Mouse (Mus musculus) heart, postnatal 25 days (tissue): ENCODE results near the gene Sdhaf2. TPM values are rescaled to one million over a fixed set of nuclear protein-coding genes. Genes with fewer than 3 reads are reported as not detected.
A peak's percentile ranks its signal among the peaks of the same experiment; 100 is the strongest.
"Not testable (repeated sequence)": the region's sequence is repeated elsewhere in the genome, so short reads cannot be mapped to it uniquely, and the experiment has no call there.

Experiments used
- DNase-seq: peaks from one replicate; pipeline ENCODE4 v3.0.0; 2022; ENCODE audit warnings: low spot score
- intact Hi-C: fragments of 180-260 bp; cut with DNase I; formaldehyde crosslinking; loops from one replicate; pipeline ENCODE4 v1.15.1; 2025
- total RNA-seq, 2 experiments: library from RNA; stranded (reverse); gene quantifications; 2 replicates each; pipeline ENCODE4 v1.2.3; 2021

Gene Sdhaf2
- 10 to 100 TPM; 71.6 to 72.2 TPM for total RNA-seq

- intact Hi-C loops, result loop anchor here (2.0 kb wide), 1 partner anchor 29 kb away; no protein-coding TSS in a partner anchor
- no peak for DNase-seq
Observed at GRCm38 (mm10) chr19:10525910-10526309, at the start of gene Sdhaf2. Gene Sdhaf2, minus strand, starts transcription at chr19:10526142.

- intact Hi-C loops, result no loop called here
- DNase-seq, result no peak
Observed at GRCm38 (mm10) chr19:10569627-10570026, 43.7 kb upstream of the Sdhaf2 start.

GRCm38 (mm10) chr19:10565217-10565616 lies 39.3 kb upstream of the Sdhaf2 start:
- no peak for DNase-seq
- intact Hi-C loops, result no loop called here

GRCm38 (mm10) chr19:10564278-10564677 lies 38.3 kb upstream of the Sdhaf2 start:
- no peak for DNase-seq
- intact Hi-C loops, result no loop called here

GRCm38 (mm10) chr19:10562351-10562750 lies 36.4 kb upstream of the Sdhaf2 start:
- DNase-seq, result no peak
- intact Hi-C loops, result no loop called here

- peak; percentile 46 for DNase-seq
- intact Hi-C loops, result no loop called here
Observed at GRCm38 (mm10) chr19:10561558-10562314, 35.8 kb upstream of the Sdhaf2 start.

GRCm38 (mm10) chr19:10560108-10560507 lies 34.2 kb upstream of the Sdhaf2 start:
- DNase-seq, result no peak
- intact Hi-C loops, result no loop called here

GRCm38 (mm10) chr19:10557837-10558375 lies 32.0 kb upstream of the Sdhaf2 start:
- intact Hi-C loops, result loop anchor here (2.0 kb wide), 1 partner anchor 47 kb away; the partner anchor contains the start of genes Ddb1 and Tkfc

GRCm38 (mm10) chr19:10557430-10557829 lies 31.5 kb upstream of the Sdhaf2 start:
- no peak for DNase-seq
- intact Hi-C loops, result loop anchor here (2.0 kb wide), 1 partner anchor 47 kb away; the partner anchor contains the start of genes Ddb1 and Tkfc

More at GRCm38 (mm10) chr19:10557837-10558375, 32.0 kb upstream of the Sdhaf2 start:
- DNase-seq, result not testable (repeated sequence)

- DNase-seq, result no peak
- intact Hi-C loops, result loop anchor here (2.0 kb wide), 1 partner anchor 48 kb away; the partner anchor contains the start of genes Ddb1 and Tkfc
Observed at GRCm38 (mm10) chr19:10557001-10557400, 31.1 kb upstream of the Sdhaf2 start.

GRCm38 (mm10) chr19:10555624-10556510 lies 29.9 kb upstream of the Sdhaf2 start, which contains the start of gene Tmem216:
Gene Tmem216, minus strand, starts transcription at chr19:10556238.
- DNase-seq, result peak; percentile 72
- intact Hi-C loops, result loop anchor here (2.0 kb wide), 3 partner anchors 19 to 49 kb away; partner anchors contain the start of genes Ddb1, Sdhaf2 and Tkfc

- intact Hi-C loops, result no loop called here
- DNase-seq, result no peak
Observed at GRCm38 (mm10) chr19:10539454-10539853, 13.5 kb upstream of the Sdhaf2 start.

GRCm38 (mm10) chr19:10530082-10530481 lies 4.1 kb upstream of the Sdhaf2 start:
- intact Hi-C loops, result no loop called here
- DNase-seq, result no peak

GRCm38 (mm10) chr19:10525106-10525901 lies 638 bp downstream of the Sdhaf2 start, which contains the start of gene Cpsf7:
Gene Cpsf7, plus strand, starts transcription at chr19:10525266.
- peak; percentile 86 for DNase-seq
- intact Hi-C loops, result no loop called here

- no peak for DNase-seq
- intact Hi-C loops, result no loop called here
Observed at GRCm38 (mm10) chr19:10524784-10525105, 1.2 kb downstream of the Sdhaf2 start.

GRCm38 (mm10) chr19:10523483-10524080 lies 2.4 kb downstream of the Sdhaf2 start:
- intact Hi-C loops, result no loop called here
- no peak for DNase-seq

- no peak for DNase-seq
- intact Hi-C loops, result no loop called here
Observed at GRCm38 (mm10) chr19:10521926-10522325, 4.0 kb downstream of the Sdhaf2 start.

- DNase-seq, result no peak
- intact Hi-C loops, result no loop called here
Observed at GRCm38 (mm10) chr19:10520355-10520754, 5.6 kb downstream of the Sdhaf2 start.

GRCm38 (mm10) chr19:10510759-10511330 lies 15.1 kb downstream of the Sdhaf2 start:
- no peak for DNase-seq
- intact Hi-C loops, result no loop called here
